Mouse (Mus musculus) spleen, adult 2 months (tissue): Measurements from ENCODE around the gene Phlda1. TPM values are rescaled to one million over a fixed set of nuclear protein-coding genes. Genes with fewer than 3 reads are reported as not detected.

Source experiments
- DNase-seq, 2 experiments: peaks; one replicate each; pipeline versions ENCODE4 v3.0.0 to v3.0.0-alpha.2; 2012 to 2021; ENCODE audit warnings: low spot score in 2 of 2, low read depth in 1 of 2
- H3K27ac ChIP-seq: fragments of 200-500 bp; 2 replicates; pipeline ENCODE4 v1.5.1; 2012; ENCODE audit warnings: low read length, inconsistent platforms; ENCODE audit not compliant: insufficient read depth
- H3K27me3 ChIP-seq: fragments of 200-500 bp; 2 replicates; pipeline ENCODE4 v1.6.1; 2012; ENCODE audit warnings: mild to moderate bottlenecking, moderate library complexity, low read length, inconsistent platforms; ENCODE audit not compliant: control insufficient read depth, insufficient read depth
- H3K36me3 ChIP-seq: fragments of 200-500 bp; 2 replicates; pipeline ENCODE4 v1.6.1; 2012; ENCODE audit warnings: mild to moderate bottlenecking, low read length, inconsistent platforms; ENCODE audit not compliant: control insufficient read depth, insufficient read depth
- H3K4me1 ChIP-seq: fragments of 200-500 bp; 2 replicates; pipeline ENCODE4 v1.6.1; 2011; ENCODE audit warnings: inconsistent platforms; ENCODE audit not compliant: control insufficient read depth, insufficient read depth, insufficient read length
- H3K4me3 ChIP-seq: fragments of 200-500 bp; 2 replicates; pipeline ENCODE4 v1.5.1; 2011; ENCODE audit warnings: mild to moderate bottlenecking, inconsistent platforms; ENCODE audit not compliant: insufficient read depth, insufficient read length; ENCODE audit errors: extremely low read depth
- CTCF ChIP-seq: fragments of 200-500 bp; IDR thresholded peaks from 2 replicates; pipeline ENCODE4 v1.5.1; 2011; ENCODE audit warnings: mild to moderate bottlenecking, inconsistent platforms; ENCODE audit not compliant: insufficient read depth, insufficient read length, insufficient replicate concordance; ENCODE audit errors: extremely low read depth
- POLR2A ChIP-seq: fragments of 200-500 bp; IDR thresholded peaks from 2 replicates; pipeline ENCODE4 v1.6.1; 2011; ENCODE audit warnings: low read depth, low read length, inconsistent platforms
- WGBS: fragments of 180-500 bp; shearing (Covaris S2); methylation state at CpG from one replicate; pipeline ENCODE4 v1.1.7; 2018; 5-methylcytosine and 5-hydroxymethylcytosine counted together
- polyA plus RNA-seq: library from polyadenylated mRNA; depleted of rRNA; stranded (reverse); fragments of >200 nt; gene quantifications from 2 replicates; pipeline ENCODE4 v1.2.3, GENCODE M21; 2012

Phlda1 gene
- polyA plus RNA-seq, 1 experiment = 5.0 TPM

DNA sequence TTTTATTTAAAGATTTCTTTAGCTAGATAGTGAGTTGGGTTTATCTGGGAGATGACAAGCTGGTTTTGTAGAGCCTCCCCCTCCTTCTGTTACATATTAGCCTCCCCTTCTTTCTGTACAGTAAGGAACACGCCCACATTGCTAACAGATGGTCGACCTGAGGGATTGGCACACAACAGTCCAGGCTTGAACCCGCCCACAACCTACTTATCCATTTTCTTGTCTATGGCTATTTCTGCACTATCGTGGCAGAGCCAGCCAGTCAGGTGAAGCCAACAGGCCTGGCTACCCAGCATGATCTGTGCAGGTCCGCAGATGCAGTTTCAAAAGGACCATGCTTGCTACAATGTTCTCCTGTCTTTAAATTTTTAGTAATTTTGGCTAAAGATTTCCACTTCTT is 21.0 kb downstream of the Phlda1 start:
- no peak for TF ChIP-seq POLR2A
- TF ChIP-seq CTCF = no peak
- no peak for DNase-seq
- Histone ChIP-seq H3K4me1 (no peaks in the 10 kb centered on the region), H3K36me3 (no peaks in the 10 kb centered on the region), H3K27me3 (no peaks in the 10 kb centered on the region), H3K4me3 (no peak overlapping the region), H3K27ac (no peak overlapping the region)
- whole genome bisulfite sequencing = 70% methylated on average over 5 of the region's 5 CpGs

DNA sequence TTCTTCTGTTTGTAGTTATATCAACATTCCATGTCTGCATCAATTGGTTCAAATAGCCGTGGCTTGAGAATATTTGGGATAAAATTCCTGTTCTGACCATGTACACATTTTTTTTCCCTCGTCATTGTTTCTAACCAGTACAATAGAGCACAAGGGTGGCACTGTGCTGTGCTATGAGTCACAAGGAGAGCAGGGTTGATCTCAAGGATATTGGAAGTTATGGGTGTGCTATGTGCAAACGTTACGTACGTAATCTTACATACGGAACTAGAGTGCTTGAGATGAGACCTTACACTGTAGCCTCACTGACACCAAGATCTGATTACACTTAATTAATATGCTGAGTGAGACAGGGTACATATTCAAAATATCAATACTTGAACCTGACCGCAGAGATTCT is 21.5 kb downstream of the Phlda1 start:
- no peak overlapping the region for H3K27ac ChIP-seq
- H3K36me3 ChIP-seq = no peaks in the 10 kb centered on the region
- no peak for DNase-seq
- H3K4me1 ChIP-seq = 0 out of 2 replicates have a peak, but pooled peaks cover 3% of the 10 kb centered on the region
- 92% methylated on average over 7 of the region's 7 CpGs for WGBS
- no peak overlapping the region for H3K4me3 ChIP-seq
- H3K27me3 ChIP-seq = no peaks in the 10 kb centered on the region
- TF ChIP-seq POLR2A (no peak), CTCF (no peak)

DNA sequence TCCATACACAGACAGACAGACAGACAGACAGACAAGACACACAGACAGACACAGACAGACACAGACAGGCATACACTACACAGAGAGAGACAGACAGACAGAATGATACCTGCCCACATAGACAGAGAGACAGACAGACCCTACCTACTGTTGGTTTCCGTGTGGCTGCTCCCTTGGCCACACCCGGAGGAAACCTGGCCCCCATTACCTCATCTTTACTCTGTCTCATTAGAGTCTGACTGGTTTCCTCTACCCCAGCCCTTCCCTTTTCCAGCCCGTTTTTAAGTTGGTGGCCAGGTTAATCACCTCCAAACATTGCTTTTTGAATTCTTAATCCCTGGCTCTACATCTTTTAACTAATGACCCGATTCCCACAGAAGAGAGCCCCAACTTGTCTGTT is 22.2 kb downstream of the Phlda1 start:
- Histone ChIP-seq H3K4me1 (0 out of 2 replicates have a peak, but pooled peaks cover 3% of the 10 kb centered on the region), H3K4me3 (no peak overlapping the region), H3K27me3 (no peaks in the 10 kb centered on the region), H3K36me3 (no peaks in the 10 kb centered on the region), H3K27ac (no peak overlapping the region)
- 38% methylated on average over 4 of the region's 4 CpGs for WGBS
- TF ChIP-seq CTCF (no peak), POLR2A (no peak)
- no peak for DNase-seq

DNA sequence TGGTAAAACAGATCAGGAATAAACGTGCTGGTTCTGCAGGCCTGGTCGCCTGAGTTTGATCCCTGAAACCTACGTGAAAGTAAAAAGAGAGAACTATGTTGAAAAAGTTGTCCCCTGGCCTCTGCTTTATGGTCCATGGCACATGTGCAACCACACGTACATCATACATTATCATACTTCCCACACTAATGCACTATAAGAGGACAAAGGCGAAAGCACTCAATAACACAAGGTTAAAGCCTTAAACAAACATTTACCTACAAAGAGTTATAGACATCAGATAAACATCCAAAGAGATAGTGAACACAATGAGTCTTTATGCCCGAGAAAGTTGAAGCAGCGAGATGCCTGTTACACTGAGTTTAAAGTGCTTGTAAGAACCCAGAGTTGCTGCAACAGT is 24.3 kb downstream of the Phlda1 start:
- 0 out of 2 replicates have a peak, but pooled peaks cover 3% of the 10 kb centered on the region for H3K4me1 ChIP-seq
- 70% methylated on average over 7 of the region's 7 CpGs for WGBS
- H3K36me3 ChIP-seq = no peaks in the 10 kb centered on the region

DNA sequence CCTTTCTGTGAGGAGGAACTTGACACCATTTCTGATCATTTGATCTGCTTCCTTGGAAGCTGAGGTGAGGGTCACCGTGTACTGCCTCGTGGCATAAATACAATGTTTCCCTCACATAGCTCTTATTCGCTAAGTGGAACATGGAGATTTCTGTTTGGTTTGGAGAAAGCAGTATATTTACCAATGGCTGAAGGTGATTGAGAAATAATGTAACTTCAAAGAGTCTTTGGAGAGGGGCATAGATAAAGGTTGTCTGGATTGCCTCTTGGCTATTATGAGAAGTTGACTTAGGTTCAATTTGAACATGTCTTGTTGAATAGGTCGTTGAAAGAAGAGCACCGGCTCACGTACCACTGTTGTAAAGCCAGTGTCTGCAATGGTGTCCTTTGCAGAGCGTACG is 28.6 kb downstream of the Phlda1 start:
- Histone ChIP-seq H3K4me3 (no peak overlapping the region), H3K36me3 (no peaks in the 10 kb centered on the region), H3K4me1 (peaks cover 3% of the 10 kb centered on the region; the same call in 1 of the 2 replicates), H3K27ac (no peak overlapping the region), H3K27me3 (no peaks in the 10 kb centered on the region)
- 95% methylated on average over 8 of the region's 8 CpGs for WGBS
- TF ChIP-seq CTCF = no peak
- TF ChIP-seq POLR2A = no peak
- no peak for DNase-seq

More for the DNA sequence above, 24.3 kb downstream of the Phlda1 start:
- TF ChIP-seq CTCF (no peak), POLR2A (no peak)
- Histone ChIP-seq H3K27ac (no peak overlapping the region), H3K4me3 (no peak overlapping the region), H3K27me3 (no peaks in the 10 kb centered on the region)
- DNase-seq = no peak

DNA sequence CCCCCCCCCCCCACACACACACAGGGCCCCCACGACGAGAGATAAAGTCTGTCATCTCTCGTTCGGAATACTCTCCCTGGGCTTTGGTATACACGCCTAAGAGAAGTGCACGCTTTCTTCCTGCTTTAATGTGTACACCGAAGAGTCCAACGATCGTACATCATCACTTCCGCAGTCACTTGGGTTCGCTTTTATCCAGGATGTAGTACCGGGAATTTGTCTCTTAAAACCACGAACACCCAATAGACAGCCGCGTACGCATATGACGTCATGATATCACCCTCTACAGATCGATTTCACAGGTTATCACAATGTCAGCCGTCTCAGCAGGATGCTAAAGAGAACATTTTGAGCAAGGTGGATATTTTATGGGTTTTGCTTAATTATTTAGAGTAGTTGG is 31.3 kb downstream of the Phlda1 start:
- H3K4me1 ChIP-seq = peaks cover 6% of the 10 kb centered on the region; the same call in 1 of the 2 replicates
- 95% methylated on average over 19 of the region's 19 CpGs for WGBS
- TF ChIP-seq CTCF (no peak), POLR2A (no peak)
- H3K27me3 ChIP-seq = no peaks in the 10 kb centered on the region
- no peak for DNase-seq
- no peak overlapping the region for H3K4me3 ChIP-seq
- no peak overlapping the region for H3K27ac ChIP-seq
- no peaks in the 10 kb centered on the region for H3K36me3 ChIP-seq

DNA sequence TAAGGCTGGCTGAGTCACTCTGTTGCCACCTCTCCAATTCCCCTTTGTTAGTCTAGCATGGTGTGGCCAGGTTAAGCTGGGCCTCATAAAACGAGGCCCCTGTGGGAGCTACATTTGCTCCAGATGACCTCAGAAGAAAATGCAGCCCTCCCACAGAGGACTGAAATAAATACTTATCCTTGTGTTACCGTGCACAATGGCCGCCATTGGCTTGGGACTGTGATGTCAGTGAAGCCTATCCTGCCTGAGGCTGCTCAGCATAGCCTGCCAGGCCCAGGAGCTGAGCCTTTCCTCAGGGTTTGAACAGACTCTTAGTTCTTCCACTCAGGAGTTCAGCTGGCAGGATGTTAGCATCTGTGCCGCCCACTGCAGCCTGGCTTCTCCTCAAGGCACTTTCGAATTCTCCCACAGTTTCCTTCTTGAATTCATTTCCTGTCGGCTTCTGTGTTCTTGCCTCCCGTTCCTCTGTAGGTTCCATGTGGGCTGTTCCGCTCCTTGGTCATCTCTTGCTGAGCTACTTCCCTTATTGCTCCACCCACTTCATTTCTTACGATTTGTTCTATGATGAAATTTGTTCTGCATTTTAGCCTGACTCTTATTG is 33.7 kb downstream of the Phlda1 start:
- DNase-seq = peak in 1 of 2 experiments; percentile 14
- H3K4me3 ChIP-seq = no peak overlapping the region
- no peak for TF ChIP-seq POLR2A
- TF ChIP-seq CTCF = no peak
- 3% methylated on average over 9 of the region's 9 CpGs for WGBS
- no peak overlapping the region for H3K27ac ChIP-seq
- H3K27me3 ChIP-seq = no peaks in the 10 kb centered on the region
- H3K4me1 ChIP-seq = peaks cover 4% of the 10 kb centered on the region; the same call in 1 of the 2 replicates
- no peaks in the 10 kb centered on the region for H3K36me3 ChIP-seq
